Mouse (Mus musculus) monocyte, adult 2 months (primary cell): Measurements from ENCODE around the gene Tecpr2.

Source experiments
- DNase-seq, 2 experiments: peaks; one replicate each; pipeline ENCODE4 v3.0.0; 2022; ENCODE audit warnings: low spot score in 2 of 2, low read depth in 1 of 2

The Tecpr2 gene

GRCm38 (mm10) chr12:110977345-110977733, 88.3 kb downstream of the Tecpr2 start:
- no peak for DNase-seq

DNA sequence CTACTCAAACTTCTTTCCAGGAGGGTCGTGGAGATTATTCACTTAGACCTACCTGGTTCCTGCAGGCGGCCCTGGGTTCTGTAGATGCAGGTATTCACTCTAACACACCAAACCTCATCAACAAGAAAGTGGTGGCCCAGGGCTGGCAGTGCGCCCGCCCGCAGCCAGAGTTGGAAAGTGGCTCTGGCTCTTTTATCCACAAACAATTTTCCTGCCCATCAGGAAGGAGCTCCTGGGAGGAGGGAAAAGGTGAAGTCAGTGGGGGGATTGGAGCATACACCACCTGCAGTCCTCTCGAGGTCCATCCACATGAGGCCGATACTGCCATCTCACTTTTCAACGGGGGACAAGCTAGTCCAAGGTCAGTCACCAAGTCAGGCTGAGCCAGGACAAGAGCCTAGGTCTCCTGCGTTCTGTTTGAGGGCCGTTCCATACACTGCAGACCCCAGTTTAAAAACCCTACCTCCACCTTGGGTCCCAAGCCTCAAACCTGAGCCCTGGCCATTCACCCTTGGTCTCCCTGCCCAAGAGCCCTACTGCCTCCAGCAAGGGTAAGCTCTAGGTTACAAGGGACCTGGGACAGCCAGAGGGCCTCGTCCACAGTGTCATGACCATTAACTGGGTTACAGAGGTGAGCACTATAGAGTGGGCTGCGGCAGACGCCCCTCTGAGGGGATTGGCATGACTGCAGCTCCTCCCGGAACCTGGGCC, 89.0 kb downstream of the Tecpr2 start:
- DNase-seq, result no peak

GRCm38 (mm10) chr12:110978607-110979406, 89.7 kb downstream of the Tecpr2 start, which contains the start of gene Ankrd9:
Gene Ankrd9, minus strand, starts transcription at chr12:110979040.
- peak; percentile 85 to 89 for DNase-seq

GRCm38 (mm10) chr12:110979808-110980207, 90.7 kb downstream of the Tecpr2 start:
- no peak for DNase-seq

GRCm38 (mm10) chr12:110981736-110982135, 92.7 kb downstream of the Tecpr2 start:
- no peak for DNase-seq

DNA sequence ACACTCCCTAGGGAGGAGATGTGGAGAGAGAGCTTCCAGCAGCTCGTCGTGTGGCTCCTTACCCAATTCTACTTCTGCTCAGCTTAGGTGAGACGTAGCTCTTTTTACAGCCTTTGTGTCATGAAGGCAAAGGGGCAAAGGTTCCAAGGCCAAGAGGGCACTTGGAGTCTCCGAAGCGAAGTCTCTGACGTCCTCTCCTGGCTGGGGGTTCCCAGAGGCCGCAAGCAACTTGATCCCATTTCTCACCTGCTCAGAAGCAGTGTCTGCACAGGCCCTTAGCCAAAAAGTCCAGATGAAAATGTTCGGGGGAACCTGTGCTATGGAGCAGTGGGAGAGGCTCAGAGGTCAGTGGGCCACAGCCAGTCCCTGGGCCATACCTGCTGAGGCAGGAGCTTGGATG, 94.0 kb downstream of the Tecpr2 start:
- DNase-seq, result no peak

DNA sequence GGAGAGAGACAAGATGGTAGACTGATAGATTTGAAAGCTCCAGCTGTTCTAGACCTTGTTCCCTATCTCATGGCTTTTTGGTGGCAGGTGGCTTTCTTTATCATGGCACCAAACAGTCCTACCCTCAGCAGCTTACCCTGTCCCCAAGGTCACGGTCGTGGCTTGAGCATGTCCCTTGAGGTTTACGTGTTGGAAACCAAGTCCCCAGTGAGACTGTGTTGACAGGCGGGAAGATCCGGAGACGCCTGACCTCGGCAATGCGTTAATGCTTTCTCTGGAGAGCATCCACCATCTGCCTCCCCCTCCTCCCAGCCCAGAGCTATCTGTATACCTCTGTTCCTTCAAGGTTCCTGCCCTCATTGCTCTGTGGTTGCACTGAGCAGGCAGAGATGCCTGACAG, 94.7 kb downstream of the Tecpr2 start:
- DNase-seq, result no peak

GRCm38 (mm10) chr12:110984598-110984997, 95.5 kb downstream of the Tecpr2 start:
- no peak for DNase-seq

- DNase-seq, result no peak
Observed at GRCm38 (mm10) chr12:110985141-110985540, 96.1 kb downstream of the Tecpr2 start.

- DNase-seq, result no peak
Observed at GRCm38 (mm10) chr12:110986536-110987425, 97.7 kb downstream of the Tecpr2 start.

GRCm38 (mm10) chr12:110989409-110989808, 100.3 kb downstream of the Tecpr2 start:
- no peak for DNase-seq

GRCm38 (mm10) chr12:110990500-110990899, 101.4 kb downstream of the Tecpr2 start:
- DNase-seq, result no peak

DNA sequence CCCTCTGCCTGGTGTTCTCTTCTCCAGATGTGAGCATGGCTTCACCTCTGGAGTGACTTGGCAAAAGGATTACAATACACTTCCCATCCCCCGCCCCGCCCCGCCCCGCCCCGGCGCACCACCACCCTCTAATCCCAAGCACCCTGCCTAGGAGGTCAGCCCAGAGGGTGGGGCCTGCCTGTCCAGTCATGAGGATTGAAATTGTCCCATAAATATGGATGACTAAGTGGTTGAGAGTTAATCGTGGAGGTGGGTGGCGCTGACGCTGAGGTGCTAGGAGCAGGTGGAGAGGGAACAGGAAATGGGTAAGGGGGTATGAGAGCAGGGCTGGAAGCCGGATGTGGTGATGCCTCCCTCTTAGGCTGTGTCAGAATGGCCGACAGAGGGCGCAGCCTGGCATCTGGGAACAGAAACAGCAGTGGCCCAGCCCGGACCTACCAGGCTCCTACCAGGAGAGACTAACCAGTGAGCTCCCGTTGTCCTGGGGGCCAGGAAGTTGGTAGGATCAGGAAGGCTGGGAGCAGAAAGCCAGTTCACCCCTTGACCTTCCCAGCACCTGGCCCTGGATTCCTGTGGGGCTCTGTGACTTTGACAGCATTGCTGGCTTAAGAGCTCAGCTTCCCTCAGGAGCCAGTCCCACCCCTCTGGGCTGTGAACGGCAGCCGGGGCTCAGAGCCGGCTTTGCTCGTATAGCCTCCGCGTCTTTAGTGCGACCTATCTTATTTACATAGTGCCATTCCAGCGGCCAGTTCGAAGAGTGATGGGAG, 102.5 kb downstream of the Tecpr2 start:
- peak; percentile 68 to 75 for DNase-seq

DNA sequence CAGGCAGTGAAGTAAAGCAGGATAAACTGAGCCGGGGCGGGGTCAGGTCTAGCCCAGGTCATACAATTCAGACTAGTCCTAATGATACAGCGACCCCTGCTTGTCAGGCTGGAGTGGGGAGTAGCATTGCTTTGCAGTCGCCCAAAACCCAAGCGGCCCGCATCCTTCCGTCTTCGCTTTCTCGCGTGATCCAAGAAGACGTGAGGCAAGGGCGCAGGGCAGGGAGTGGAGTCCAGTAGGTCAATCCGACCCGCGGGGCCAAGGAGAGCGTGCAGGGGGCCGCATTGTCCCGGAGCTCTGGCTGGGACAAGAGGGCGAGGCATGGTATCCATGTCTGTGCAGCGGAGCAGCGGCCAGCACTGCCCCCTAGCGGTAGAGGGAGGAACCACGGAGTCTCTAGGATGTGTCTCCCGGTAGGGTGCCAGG, 103.1 kb downstream of the Tecpr2 start:
- peak; percentile 73 to 86 for DNase-seq

DNA sequence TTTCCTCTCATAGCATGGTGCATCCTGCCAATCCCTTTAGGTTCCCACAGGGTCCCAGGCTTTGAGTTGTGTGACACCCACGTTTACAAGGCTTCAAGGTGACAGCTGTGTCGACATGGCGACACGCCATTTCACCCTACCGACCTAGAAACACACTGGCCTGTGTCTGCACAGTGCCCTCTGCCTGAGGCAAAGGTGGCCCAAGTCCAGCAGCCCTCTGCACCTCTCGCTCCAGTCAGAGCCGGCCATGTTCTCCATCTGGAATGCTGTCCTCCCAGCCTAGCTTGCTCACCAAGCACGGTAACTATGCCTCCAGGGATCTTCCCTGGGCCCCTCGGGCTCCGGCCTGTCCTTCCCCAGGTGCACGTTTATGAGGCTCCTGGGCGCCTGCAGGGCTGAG, 103.7 kb downstream of the Tecpr2 start:
- DNase-seq, result no peak

GRCm38 (mm10) chr12:110993226-110993625, 104.2 kb downstream of the Tecpr2 start:
- DNase-seq, result no peak

DNA sequence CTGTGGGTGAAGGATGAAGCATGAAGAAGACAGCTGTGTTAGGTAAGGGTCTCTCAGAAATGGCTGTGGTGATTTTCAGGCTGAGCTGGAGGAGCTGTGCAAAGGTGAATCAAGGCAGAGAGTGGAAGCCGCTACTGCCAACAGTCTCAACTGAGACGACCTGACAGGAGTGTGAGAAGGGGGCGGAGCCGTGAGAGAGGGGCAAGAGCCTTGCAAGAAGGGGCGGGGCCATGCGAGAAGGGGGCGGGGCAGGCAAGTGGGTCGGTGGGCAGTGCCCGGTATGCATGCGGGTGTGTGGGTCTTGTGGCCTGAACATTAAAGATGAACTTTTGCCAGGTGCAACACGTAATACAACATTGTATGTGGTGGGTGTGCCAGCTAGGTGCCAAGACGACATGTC, 105.6 kb downstream of the Tecpr2 start:
- no peak for DNase-seq

DNA sequence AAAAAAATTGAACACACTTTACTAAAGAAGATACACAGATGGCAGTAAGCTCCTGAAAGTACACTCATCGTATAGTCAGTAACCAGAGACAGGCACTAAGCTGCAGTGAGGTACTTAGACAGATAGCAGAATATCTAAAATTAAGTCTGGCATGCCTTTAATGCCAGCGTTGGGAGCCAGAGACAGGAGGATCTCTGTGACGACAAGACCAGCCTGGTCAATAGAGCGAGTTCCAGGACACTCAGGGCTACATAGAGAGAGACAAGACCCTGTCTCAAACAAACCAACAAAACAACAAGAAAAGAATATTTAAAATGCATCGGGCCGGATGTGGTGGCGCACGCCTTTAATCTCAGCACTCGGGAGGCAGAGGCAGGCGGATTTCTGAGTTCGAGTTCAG, 109.0 kb downstream of the Tecpr2 start:
- no peak for DNase-seq

GRCm38 (mm10) chr12:110999820-111000219, 110.8 kb downstream of the Tecpr2 start:
- no peak for DNase-seq

DNA sequence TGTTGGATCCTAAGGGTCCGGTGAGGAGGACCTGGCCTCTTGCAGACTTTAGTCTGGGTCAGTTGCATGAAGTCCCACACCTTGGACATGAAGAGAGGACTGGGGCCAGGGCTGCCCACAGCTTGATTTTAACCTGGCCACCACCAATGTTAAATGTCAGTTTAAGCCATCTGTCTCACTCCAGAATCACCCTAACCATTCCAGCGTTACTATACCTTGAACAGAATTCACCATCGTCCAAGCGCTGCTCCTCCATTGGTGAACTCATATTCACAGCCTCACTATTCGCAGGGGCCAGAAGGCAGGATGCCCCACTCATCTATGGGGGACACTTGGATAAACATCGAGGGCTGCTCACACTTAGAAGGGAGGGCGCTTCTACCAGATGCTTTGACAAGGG, 111.9 kb downstream of the Tecpr2 start:
- no peak for DNase-seq

- no peak for DNase-seq
Observed at GRCm38 (mm10) chr12:111004142-111004541, 115.1 kb downstream of the Tecpr2 start.
